Mouse (Mus musculus): Measurements from ENCODE around the gene Ace.

The Ace gene

DNA sequence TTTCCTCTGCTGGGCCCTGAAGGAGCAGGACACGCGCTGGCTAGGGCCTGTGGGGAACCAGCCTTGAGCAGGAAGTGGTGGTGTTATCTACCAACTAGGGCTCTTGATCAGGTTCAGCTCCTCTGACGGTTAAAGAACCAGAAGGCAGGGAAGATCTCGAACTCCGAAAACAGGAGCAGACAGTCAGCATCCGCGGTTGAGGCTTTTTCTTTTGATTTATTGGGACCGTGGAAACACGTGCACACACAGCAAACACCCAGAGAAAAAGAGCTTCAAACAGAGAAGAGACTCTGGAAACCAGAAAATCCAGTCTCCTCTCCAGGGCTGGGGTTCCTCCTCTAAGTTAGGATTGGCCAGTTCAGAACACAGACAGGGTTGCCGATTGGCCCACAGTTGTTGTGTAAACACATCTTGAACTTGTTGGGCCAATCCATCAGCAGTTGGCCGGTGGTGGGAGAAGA lies 21.0 kb upstream of the Ace start:
- no peak for DNase-seq

DNA sequence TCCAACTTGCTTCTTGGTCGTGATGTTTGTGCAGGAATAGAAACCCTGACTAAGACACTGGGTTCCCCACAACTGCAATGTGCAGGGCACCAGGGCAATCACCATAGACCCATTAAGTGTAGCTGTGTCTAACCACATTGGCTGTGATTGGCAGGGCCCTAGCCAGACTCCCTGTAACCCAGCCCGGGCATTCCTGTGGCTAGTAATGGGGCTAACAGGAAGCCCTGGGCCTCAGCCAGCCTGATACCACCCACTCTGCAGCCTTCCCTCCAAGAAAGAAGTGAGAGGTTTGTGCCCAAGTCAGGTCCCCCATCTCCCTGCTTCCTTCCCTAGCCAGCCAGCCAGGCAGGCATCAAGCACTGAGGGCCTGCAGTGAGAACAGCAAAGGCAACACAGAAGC lies 19.5 kb upstream of the Ace start:
- DNase-seq: no peak

DNA sequence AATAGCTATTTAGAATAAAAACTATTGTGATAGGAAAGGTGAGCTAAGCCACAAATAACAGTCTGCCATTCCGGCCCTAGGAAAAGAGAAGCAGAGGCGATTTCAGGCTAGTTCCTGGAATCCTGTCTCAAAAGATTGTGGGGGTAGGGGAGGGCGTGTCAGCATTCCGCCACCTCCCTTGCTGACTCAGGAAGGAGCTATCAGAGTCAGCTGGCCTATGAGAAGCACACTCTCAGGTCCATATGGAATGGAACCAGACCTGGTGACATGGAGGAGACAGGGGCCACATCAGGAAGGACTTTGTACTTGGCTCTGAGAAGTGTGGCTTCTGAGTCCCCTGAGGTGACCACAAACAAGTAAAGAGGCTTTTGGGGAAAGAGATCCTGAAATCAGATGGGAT lies 17.2 kb upstream of the Ace start:
- no peak for DNase-seq

DNA sequence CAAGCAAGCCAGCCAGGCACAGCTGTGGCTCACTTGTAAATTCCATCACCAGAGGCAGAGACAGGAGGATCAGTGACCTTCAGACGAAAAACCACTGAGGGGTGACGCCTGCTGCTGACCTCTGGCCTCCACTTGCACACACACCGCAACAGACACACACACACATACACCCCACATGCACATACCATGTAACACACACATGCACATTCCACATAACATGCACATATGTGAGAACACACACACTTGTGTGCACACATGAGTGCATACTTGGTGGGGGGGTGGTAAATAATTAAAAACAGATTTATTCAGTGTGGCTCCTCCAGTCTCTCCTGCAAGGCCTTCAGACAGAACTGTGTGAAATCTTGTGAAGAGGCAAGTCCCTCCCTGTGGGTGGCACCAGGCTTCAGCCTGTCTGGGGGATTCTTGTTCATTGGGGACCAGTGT lies 16.1 kb upstream of the Ace start:
- peak; percentile 56 for DNase-seq

DNA sequence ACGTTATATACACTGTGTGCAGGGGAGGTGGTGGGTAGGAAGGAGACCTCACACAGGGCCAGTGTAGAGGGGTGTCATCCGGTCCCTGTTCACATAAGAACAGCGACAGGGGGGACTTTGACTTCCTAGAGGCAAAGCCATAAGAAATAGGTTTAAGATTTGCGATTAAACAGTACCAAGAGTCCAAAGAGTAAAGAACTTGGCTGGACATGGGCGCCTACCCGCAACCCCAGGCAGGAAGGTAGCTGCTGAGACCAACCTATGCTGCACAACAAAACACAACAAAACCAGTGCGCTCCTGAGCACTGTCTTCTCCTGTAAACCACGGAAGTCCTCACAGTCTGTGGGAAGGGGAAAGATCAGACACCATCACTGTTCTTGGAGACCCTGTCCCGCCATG lies 15.6 kb upstream of the Ace start:
- DNase-seq: no peak

DNA sequence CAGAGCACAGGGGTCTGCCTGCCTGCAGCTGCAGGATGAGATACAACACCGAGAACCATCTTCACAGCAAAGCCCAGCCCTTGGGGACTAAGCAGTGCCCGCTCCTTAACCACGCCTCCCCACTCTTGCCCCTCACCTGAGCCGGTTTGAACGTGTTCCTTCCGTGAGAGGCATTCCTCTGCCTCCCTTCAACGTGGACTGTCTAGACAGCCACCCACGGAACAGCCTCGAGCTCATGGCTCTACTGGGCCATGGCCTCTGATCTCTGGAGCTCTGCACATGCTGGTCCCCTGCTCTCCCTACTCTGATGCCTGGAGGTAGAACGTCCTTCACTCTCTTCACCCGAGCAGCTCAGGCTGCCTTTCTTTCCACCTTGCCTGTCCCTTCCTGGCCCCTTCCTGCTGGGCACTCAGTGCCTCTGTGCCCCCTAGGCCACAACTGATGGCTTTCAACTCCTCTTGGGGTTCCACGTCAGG lies 14.8 kb upstream of the Ace start, which contains the start of gene Cyb561:
Gene Cyb561, minus strand, starts transcription at position 426 of the 476 bp plus-strand sequence.
- DNase-seq: no peak

DNA sequence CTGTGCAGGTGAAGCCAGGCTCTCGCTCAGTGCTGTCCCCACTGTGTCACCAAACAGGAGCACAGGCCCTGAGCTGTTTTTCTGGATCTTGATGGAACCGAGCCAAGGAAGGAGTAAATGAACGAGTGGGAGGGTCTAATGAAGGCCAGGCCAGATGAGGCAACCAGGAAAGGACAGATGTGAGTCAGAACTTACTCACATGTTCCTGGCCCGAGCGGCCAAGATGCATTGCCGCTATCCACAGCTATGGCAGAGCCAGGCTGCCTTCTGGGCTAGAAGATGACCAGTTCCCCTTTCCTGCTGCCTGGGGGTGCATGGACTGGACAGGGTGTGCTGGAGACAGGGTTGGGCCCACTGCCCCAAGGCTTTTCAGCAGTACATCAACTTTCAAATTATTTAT lies 14.3 kb upstream of the Ace start:
- no peak for DNase-seq

DNA sequence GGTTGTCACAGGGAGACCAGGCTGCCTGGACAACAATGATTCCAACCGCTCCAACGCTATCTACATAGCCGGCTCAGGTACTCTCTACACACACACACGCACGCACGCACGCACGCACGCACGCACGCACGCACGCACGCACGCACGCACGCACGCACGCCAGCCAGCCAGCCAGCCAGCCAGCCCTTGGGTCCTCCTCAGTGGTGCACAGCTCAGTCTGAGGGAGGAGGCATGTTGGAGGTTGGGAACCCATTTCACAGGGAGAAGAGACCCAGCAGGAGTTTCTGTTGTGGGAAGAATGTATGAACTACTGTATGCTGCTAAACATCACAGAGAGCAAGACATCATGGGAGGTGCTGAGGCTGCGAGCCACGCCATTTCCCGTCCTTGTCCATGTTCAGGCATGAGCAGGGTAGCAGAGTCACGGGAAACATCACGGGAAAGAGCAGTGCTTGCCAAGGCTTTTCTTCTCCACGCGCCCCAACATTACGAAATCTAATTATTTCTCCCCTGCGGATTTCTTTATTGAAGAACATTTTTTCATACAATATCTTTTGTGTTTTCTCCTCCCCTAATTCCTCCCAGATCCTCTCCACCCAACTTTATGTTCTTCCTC lies 11.8 kb upstream of the Ace start:
- no peak for DNase-seq

DNA sequence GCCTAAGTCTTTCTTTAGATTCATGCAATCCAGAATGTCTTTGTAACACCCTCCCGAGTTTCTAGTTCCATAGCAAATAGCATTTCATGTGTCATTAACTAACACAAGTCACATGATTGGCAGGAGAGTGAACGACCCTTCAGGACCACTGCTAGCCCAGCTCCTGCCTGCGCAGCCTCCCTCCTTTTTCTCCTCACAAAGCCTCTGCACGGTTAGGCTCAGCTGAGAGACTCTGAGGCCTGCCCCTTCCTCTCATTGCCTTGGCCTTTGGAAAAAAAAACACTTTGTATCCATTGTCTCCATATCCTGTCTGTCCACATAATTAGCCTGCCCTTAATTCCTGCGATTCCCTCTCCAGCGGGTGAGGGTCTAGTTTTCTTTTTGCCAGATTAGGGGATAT lies 10.2 kb upstream of the Ace start:
- DNase-seq: no peak

DNA sequence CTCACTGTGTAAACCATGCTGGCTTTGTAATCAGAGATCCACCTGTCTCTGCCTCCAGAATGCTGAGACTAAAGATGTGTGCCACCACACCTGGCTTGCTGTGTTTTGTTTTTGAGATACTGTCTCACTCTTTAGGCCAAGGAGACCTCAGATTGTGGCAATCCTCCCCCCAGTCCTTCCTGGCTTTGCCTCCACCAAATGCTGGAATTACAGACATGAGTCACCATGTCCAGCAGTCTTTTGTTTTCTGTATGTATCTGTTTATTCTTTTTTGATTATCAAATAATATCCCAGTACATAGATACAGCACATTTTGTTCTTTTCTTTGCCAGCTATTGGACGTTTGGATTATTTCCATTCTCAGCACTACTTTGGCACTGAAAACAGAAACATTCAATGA lies 9.2 kb upstream of the Ace start:
- no peak for DNase-seq

DNA sequence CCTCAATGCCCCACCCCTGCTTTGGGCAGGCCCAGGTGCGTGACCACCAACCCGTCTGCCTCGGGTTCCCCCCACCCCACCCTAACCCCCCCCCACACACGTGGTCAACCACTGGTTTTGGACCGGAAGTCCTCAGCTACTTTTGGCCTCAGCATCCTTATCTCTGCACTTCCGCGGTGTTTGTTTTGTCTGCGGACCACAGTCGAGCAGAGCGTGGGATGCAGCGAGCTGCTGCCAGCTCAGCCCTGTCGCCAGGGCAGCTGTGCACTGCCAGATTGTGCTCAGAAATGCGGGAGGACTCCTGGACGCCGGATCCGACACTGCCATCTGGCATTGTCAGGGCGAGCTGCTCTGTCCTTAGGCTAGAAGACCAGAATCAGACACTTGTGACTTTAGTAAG lies 8.4 kb upstream of the Ace start:
- DNase-seq: no peak

DNA sequence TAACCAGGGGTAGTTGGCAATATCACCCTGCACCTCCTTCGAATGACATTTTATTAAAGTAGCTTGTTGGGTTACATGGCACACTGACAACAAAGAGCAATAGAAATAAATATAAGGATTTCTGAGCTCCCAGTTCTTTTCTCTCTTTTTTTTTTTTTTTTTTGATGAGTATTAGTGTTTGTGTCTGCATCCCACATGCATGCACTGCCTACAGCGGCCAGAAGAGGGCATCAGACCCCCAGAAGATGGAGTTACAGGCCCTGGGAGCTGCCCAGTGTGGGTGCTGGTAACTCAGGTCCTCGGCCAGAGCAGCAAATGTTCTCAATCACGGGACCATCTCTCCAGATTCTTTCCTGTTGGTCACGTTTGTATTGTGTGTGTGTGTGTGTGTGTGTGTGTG lies 3.1 kb upstream of the Ace start:
- DNase-seq: no peak

DNA sequence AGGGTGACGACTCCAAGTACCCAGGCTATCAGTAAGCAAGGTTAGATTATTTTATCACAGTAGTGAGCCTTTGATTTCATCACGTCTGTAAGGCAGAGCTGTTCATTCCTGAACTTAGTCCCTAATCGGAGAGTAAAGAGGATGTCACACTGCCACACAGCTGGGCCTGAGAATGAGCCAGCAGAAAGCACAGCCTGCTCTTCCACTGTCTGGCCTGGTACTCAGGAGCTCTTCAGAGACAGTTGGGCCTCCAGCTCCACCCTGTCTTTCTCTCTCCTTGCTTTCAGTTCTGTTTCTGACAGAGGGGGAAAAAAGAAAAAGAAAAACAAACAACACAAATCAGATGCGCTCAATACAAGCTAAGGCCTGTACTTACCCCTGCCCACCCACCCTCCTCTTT lies 1.5 kb upstream of the Ace start:
- DNase-seq: no peak

DNA sequence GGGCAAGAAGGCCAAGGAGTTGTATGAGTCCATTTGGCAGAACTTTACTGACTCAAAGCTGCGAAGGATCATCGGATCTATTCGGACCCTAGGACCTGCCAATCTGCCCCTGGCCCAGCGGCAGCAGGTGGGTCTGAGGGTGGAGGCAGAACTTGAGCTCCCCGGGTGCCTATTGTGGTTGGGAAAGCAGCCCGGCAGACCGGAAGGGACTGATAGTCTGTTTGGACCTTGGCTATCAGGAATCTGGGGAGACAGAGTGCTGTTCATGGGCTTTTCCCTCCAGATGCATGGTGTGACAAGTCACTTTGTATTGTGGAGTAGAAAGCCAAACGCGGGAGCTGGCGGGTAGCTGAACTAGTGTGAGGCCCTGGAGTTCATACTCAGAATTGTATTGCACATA lies 1.2 kb downstream of the Ace start:
- DNase-seq: no peak

DNA sequence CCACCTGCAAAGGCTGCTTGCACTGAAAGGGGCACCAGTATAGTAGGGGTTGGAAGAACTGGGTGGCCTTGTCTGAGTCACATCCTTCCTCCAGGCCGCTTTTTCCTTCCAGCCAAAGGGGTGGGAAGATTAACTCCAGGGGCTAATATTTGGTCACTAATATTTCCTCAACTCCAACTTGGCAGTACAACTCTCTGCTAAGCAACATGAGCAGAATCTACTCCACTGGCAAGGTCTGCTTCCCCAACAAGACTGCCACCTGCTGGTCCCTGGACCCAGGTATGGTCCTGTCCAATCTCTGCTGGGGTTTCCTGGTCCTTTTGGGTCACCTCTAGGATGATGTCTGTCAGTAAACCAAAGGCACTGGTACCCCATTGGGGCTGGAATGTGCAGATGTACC lies 1.8 kb downstream of the Ace start:
- peak; percentile 81 for DNase-seq

DNA sequence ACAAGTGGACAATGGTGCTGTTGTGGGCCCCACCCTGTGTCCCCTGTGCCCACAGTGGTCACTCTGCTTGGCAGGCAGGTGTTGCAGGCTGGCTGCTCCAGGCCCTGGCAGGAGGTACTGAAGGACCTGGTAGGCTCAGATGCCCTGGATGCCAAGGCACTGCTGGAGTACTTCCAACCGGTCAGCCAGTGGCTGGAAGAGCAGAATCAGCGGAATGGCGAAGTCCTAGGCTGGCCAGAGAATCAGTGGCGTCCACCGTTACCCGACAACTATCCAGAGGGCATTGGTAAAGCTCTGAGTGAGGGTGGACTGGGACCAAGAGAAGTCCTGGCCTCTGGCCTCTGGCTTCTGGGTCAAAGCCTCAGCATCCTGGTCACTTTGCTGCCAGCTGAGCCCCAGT lies 6.8 kb downstream of the Ace start:
- DNase-seq: peak; percentile 44

DNA sequence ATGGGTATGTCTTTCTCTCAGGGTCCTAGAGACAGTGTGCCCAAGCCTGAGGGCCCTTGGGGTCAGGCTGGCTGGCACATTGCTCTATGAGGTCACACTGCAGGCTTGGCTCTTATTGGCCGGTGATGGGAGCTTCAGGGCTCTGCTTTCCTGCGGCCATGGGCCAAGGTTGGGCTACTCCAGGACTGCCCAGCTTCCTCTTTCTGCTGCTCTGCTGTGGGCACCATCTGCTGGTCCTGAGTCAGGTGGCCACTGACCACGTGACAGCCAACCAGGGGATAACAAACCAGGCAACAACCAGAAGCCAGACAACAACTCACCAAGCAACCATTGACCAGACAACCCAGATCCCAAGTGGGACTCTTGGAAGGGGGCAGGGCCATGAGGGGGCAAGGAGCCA lies 7.3 kb downstream of the Ace start:
- DNase-seq: no peak

DNA sequence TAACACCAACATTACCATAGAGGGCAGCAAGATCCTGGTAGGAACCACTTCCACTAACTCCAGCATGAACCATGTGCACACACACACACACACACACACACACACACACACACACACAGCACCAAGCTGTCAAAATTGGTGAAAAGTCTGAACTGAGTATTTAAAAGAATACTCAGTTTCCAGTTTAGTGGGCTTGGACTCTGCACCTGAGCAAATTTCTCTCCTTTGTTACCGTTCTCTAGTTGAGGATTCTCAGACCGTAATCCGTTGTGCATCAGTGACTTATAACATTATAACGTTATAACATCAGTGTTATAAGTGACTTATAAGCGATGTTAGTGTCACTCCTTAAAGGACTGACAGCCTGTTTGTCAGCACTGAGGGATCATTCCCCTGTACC lies 7.9 kb downstream of the Ace start:
- no peak for DNase-seq

DNA sequence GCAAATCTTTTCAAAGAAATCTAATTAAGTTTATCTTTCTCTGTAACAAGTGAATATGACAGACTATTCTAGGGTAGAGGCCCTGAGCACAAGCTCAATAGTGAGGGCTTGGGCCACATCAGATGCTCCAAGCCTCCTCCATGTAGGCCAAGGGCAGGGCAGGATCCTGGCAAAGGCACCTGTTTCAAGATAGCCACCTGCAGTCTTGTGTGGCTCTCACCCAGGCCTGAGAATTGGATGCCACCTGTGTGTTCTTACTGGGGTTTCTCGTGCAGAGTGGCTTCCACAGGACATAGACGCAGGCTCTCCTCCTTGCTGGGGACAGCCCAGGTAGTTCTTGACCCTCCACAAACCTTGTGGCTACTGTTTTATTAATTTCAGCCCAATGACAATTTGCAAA lies 10.5 kb downstream of the Ace start:
- no peak for DNase-seq

DNA sequence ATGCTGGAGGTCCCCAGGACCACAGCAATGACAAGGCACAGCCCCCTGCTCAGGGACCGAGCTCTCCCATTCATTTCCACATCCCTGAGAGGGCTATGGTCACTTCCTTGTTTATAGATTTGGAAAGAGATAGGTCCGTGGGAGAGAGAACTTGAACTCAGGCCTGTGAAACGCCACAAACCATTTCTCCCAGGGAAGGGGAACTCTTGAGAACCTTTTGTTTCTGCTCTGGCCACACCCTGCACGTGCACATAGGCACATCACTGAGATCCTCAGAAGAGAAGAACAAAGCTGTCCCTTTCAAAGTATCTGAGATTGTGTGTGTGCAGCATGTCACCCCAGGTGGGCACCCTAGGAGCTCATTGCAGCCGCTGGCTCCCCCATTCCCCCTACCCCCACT lies 10.9 kb downstream of the Ace start:
- no peak for DNase-seq

DNA sequence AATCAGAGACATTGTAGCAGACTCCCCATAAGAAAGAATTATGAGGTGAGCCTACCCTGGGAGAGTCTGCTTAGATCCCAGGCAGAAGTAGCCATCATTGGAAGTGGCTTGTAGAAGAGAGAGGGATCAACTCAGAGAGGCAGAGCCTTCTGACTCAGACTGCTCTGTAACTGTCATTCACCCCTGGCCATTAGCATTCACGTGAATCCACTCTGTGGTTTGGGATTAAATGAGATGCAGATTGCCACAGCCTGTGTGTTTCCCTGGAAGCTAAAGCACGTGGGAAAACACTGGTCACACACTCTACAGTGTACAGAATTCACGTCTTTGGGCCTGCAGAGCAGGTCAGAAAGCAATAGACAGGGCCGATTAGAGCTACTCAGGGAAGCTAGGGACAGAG lies 16.7 kb downstream of the Ace start:
- DNase-seq: no peak

DNA sequence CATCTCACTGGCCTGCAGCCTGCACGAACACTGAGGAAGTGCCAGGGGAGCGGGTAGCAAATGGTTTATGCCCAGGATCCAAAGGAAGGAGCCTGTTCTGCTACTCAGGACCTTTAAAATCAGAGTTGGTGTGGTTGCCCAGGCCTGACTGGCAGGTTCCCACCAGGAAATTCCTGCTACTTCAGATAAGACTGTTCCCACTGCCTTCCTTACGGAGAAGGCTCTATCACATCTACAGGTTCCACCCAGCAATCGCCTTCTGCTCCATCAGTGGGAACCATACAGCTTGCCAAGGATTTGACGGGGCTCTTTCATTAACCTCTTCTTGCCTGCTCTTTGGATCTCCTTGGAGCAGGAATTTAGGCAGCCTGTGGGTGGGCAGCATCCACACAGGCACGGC lies 19.7 kb downstream of the Ace start:
- no peak for DNase-seq

DNA sequence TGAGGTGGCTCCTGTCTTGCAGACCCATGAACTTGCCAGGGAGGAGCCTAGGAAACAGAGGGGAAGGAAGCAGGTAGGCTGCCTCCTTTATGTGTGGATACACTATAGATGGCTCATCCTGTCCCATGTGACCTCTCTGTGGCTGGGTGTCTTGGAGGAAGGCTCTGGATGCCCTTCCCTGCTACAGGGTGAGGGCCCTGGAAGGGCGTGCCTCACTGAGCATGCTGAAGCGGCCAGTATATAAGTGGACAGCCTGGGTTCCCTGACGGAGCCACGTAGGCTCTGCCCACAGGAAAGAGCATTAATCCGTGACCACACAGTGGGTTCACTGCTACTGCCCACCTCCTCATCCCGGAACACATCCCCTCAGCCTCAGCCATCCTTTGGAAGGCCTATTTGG lies 21.7 kb downstream of the Ace start:
- no peak for DNase-seq

DNA sequence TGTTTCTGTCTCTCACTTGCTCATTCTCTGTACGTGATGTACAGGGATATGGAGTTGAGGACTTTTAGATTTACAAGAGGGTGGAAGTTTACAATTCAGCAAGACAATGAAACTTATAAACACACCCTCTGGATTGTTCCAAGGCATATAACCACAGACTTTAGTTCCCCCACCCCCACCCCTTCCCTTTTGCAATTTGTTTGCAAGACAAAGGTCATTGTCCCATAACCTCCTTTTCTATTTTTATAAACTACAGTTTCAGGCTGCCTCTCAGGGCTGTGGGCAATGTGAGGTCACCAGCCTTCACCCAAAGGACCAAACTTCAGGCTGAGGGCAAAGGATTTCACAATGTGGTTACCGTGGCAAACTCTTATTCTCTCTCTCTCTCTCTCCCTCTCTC lies 22.5 kb downstream of the Ace start:
- DNase-seq: no peak

DNA sequence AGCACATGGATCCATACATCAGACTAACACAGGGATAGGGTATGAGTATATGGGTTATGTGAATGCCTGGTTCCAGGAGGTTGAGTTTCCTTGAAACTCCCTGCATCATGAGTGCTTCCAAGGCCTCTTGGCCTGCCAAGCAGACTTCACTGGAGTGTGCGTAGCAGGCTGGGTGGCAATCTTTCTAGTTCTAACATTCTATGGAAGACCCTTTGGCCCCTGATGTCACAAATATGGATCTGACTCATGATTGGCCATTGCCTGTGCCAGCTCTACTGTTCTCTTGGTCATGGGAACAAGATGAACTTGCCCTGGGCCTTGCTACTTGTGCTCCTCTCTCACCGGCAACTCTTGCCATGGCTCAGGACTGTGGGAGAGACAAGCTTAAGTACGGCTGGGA lies 26.6 kb downstream of the Ace start, which contains the start of gene Ace3:
Gene Ace3, plus strand, starts transcription at position 301 of the 400 bp plus-strand sequence.
- DNase-seq: no peak
